Mouse (Mus musculus) bone marrow macrophage, adult 2 months (primary cell): ENCODE results near the gene Zdhhc12. TPM values are rescaled to one million over a fixed set of nuclear protein-coding genes. Genes with fewer than 3 reads are reported as not detected.
"Not testable (repeated sequence)": the region's sequence is repeated elsewhere in the genome, so short reads cannot be mapped to it uniquely, and the experiment has no call there.

Source experiments
- H3K27ac ChIP-seq: 2 replicates; pipeline ENCODE4 v1.5.1; 2012; ENCODE audit warnings: low read depth, low read length; ENCODE audit not compliant: insufficient read depth
- H3K4me1 ChIP-seq: 2 replicates; pipeline ENCODE4 v1.6.1; 2012; ENCODE audit warnings: low read length; ENCODE audit not compliant: control insufficient read depth, insufficient read depth
- H3K4me3 ChIP-seq: 2 replicates; pipeline ENCODE4 v1.5.1; 2012; ENCODE audit warnings: mild to moderate bottlenecking, low read length, moderate library complexity; ENCODE audit not compliant: insufficient read depth
- CTCF ChIP-seq: IDR thresholded peaks from 2 replicates; pipeline ENCODE4 v1.5.1; 2012; ENCODE audit warnings: low read depth, mild to moderate bottlenecking, low read length, moderate library complexity
- POLR2A ChIP-seq: IDR thresholded peaks from 2 replicates; pipeline ENCODE4 v1.6.1; 2012; ENCODE audit warnings: mild to moderate bottlenecking, low read depth, low read length, borderline replicate concordance
- polyA plus RNA-seq: library from polyadenylated mRNA; stranded (reverse); fragments of >200 nt; gene quantifications from 2 replicates; pipeline ENCODE4 v1.2.4, GENCODE M21; 2012; ENCODE audit not compliant: missing spikeins, insufficient read depth, insufficient read length

Zdhhc12 gene
- polyA plus RNA-seq, 1 experiment = 28.2 TPM

DNA sequence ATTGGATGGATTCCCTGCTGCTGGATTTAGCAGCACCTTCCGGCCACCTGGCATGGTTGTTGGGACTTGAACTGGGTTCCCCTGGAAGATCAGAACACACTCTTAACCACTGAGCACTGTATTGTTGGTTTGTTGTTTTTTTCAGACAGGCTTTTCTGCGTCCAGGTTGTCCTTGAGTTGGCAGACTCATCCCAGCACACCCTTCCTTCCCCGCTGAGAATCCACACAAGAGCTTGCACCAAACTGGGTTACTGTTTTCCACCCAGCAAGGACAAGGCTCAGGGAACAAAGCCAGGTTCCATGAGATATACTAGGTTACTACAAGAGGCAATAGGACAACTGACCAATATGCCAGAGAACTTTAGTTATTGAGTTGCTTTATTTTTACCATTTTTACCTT is 36.7 kb downstream of the Zdhhc12 start:
- H3K4me1 ChIP-seq = peaks cover 4% of the 10 kb centered on the region
- H3K4me3 ChIP-seq = no peak overlapping the region
- H3K27ac ChIP-seq = no peak overlapping the region
- TF ChIP-seq POLR2A = no peak
- TF ChIP-seq CTCF = no peak

DNA sequence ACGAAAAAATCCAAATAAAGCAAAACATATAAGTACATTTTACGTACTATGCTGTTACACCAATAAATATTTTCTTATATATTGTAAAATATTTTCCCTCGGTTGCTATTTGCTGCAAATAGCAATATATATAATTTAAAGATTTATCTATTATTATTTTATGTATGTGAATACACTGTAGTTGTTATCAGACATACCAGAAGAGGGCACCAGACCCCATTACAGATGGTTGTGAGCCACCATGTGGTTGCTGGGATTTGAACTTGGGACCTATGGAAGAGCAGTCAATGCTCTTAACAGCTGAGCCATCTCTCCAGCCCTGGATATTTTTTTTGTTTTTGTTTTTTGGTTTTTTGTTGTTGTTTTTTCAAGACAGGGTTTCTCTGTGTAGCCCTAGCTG is 38.1 kb downstream of the Zdhhc12 start:
- H3K4me1 ChIP-seq, H3K27ac ChIP-seq, H3K4me3 ChIP-seq: not testable (repeated sequence)

DNA sequence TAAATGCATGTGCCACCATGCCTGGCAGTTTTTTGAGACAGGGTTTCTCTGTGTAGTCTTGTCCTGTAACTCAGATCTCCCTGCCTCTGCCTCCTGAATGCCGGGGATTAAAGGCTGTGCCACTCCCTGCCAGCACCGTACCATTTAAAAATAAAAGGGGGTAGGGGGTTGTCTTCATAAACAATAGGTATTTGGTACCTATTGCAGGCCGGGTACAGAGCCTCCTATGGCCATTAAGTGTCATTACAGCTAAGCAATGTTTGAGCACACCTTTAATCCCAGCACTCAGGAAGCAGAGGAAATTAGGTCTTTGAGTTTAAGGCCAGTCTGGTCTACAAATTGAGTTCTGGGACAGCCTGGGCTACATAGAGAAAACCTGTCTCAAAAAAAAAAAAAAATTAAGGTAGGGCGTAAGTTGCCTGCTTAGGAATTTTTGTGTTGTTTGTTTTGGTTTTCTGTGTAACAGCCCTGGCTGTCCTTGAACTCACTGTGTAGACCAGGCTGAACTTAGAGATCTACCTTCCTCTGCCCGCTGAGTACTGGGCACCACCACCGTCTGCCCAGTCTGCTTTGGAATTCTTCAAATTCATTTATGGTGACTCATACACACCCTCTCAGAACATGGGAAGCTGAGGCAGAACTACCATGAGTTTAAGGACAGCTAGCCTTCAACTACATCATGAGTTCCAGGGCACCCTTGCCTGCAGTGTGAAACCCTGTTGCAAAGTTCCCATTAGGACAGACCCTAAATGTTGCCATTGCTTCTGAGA is 41.3 kb downstream of the Zdhhc12 start:
- TF ChIP-seq POLR2A (no peak), CTCF (no peak)
- peaks cover 16% of the 10 kb centered on the region for H3K4me1 ChIP-seq
- H3K4me3 ChIP-seq = no peak overlapping the region
- H3K27ac ChIP-seq = no peak overlapping the region

DNA sequence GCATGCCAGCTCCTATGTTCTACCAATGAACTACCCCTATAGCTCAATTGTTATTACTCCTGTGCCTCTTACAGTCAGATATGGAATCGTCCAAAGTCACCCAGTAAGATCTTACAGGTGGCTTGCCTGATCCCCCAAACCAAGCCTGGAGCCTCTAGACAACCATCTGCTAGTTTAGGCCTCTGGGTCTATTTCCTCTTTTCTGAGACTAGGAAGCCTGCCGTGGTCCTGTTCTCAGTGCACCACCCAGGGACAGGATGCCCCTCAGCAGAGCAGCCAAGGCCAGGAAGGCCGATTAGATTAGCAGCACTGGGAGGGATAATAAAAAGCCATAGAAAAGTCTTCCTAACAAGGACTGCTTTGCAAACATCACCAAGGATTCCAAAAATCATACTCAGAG is 43.6 kb downstream of the Zdhhc12 start:
- no peak for TF ChIP-seq POLR2A
- no peak for TF ChIP-seq CTCF
- Histone ChIP-seq H3K27ac (peak overlapping the region; percentile 92), H3K4me3 (no peak overlapping the region), H3K4me1 (peaks cover 18% of the 10 kb centered on the region)

- H3K4me3 ChIP-seq = peak within 1 kb of the TSS; percentile 78
- peak within 1 kb of the TSS; percentile 92 for H3K27ac ChIP-seq
- H3K4me1 ChIP-seq = peaks cover 18% of the 10 kb centered on the region
- TF ChIP-seq CTCF (no peak), POLR2A (0 out of 2 replicates have a peak, but pooled peaks have one; percentile 27)
These were observed 44.6 kb downstream of the Zdhhc12 start, which contains the start of gene Wdr34 for GRCm38 (mm10) chr2:30048699-30049388. Gene Wdr34, minus strand, starts transcription at chr2:30048881.

DNA sequence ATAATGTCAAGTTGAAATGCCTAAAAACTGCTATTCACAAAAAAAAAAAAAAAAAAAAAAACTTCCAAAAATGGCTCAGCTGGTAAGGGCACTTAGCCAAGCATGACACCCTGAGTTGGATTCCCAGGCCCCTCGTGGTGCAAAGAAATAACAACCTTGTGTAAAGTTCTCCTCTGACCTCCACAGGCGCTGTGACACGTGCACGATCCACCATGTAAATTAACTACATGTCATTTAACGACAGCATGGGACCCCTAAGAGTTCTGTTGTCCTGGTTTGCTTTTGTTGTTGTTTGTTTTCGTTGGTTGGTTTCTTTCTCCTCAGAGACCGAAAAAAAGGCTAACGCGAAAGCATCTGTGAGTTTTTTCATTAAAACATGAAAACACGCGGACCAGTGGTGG is 45.3 kb downstream of the Zdhhc12 start:
- TF ChIP-seq POLR2A = no peak
- no peak for TF ChIP-seq CTCF
- H3K4me3 ChIP-seq = peak overlapping the region; percentile 78
- H3K27ac ChIP-seq = peak overlapping the region; percentile 45
- H3K4me1 ChIP-seq = peaks cover 18% of the 10 kb centered on the region

DNA sequence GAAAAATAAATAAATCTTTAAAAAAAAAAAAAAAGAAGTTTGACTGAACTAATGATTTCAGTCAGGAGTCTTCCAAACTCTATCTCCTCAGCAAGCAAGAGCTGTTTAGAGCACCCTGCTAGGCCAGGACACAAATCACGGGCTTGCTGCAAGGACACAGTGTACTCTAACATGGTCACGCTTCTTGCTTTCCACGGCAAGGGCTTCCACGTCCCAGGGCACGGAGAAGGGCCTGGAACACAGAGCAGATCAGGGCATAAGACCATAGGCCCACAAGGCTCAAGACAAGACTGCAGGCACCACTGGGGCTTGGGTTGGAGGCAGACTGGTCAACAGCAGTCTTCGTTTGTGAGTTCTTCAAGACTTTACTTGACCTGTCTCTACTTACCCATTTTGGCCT is 46.3 kb downstream of the Zdhhc12 start:
- H3K4me3 ChIP-seq = no peak overlapping the region
- TF ChIP-seq CTCF = no peak
- H3K27ac ChIP-seq = no peak overlapping the region
- H3K4me1 ChIP-seq = peaks cover 18% of the 10 kb centered on the region

- H3K4me3 ChIP-seq = no peak overlapping the region
- no peak overlapping the region for H3K27ac ChIP-seq
- H3K4me1 ChIP-seq = peaks cover 15% of the 10 kb centered on the region
- no peak for TF ChIP-seq POLR2A
- TF ChIP-seq CTCF = no peak
These were observed 48.9 kb downstream of the Zdhhc12 start for GRCm38 (mm10) chr2:30044550-30044949.

- Histone ChIP-seq H3K4me3 (no peak overlapping the region), H3K27ac (no peak overlapping the region), H3K4me1 (peaks cover 7% of the 10 kb centered on the region)
- TF ChIP-seq POLR2A (no peak), CTCF (peak; percentile 72)
These were observed 51.0 kb downstream of the Zdhhc12 start for GRCm38 (mm10) chr2:30042445-30042844.

Other genes starting within 250 kb of the Zdhhc12 start
- gene Cercam, start 224.5 kb downstream of the Zdhhc12 start, polyA plus RNA-seq = 7.9 and 10.1 TPM in 2 replicates
- gene Odf2, start 204.4 kb downstream of the Zdhhc12 start, polyA plus RNA-seq = 49.8 and 50.6 TPM in 2 replicates
- gene Gle1, start 158.2 kb downstream of the Zdhhc12 start, polyA plus RNA-seq = 19.0 and 20.6 TPM in 2 replicates
- 98.2 and 109 TPM in 2 replicates for gene Sptan1, start 128.1 kb downstream of the Zdhhc12 start, polyA plus RNA-seq
- gene Wdr34, start 44.8 kb downstream of the Zdhhc12 start, polyA plus RNA-seq = 8.2 TPM in 2 replicates
- gene Set, start 36.3 kb downstream of the Zdhhc12 start, polyA plus RNA-seq = 167 and 173 TPM in 2 replicates
- gene Pkn3, start 16.0 kb downstream of the Zdhhc12 start, polyA plus RNA-seq = 6.6 and 7.2 TPM in 2 replicates
- gene Zer1, start 30.9 kb upstream of the Zdhhc12 start, polyA plus RNA-seq = 22.8 and 26.8 TPM in 2 replicates
- gene Tbc1d13, start 40.1 kb upstream of the Zdhhc12 start, polyA plus RNA-seq = 95.7 and 107 TPM in 2 replicates
- 5.4 and 6.4 TPM in 2 replicates for gene Endog, start 77.8 kb upstream of the Zdhhc12 start, polyA plus RNA-seq
- 12.5 and 12.9 TPM in 2 replicates for gene Spout1, start 84.8 kb upstream of the Zdhhc12 start, polyA plus RNA-seq
- gene Kyat1, start 112.2 kb upstream of the Zdhhc12 start, polyA plus RNA-seq = 3.5 and 3.9 TPM in 2 replicates
- gene Lrrc8a, start 144.1 kb upstream of the Zdhhc12 start, polyA plus RNA-seq = 17.0 and 18.9 TPM in 2 replicates
- gene Gm28035, start 146.9 kb upstream of the Zdhhc12 start, polyA plus RNA-seq = 0.91 and 1.6 TPM in 2 replicates
- gene Phyhd1, start 172.6 kb upstream of the Zdhhc12 start, polyA plus RNA-seq = 8.2 and 15.3 TPM in 2 replicates
- gene Gm28038, start 187.4 kb upstream of the Zdhhc12 start, polyA plus RNA-seq = 3.5 TPM in 1 of 2 replicates, not detected in the other
- 11.5 and 12.4 TPM in 2 replicates for gene Dolk, start 192.7 kb upstream of the Zdhhc12 start, polyA plus RNA-seq
- 14.9 and 16.0 TPM in 2 replicates for gene Nup188, start 192.7 kb upstream of the Zdhhc12 start, polyA plus RNA-seq